Mouse (Mus musculus): ENCODE measurements at regions not wholly inside any gene's neighbourhood (a gene's known extent, or its start where the extent isn't known, plus 50 kb on each side); places are given as distances from the start of the nearest gene placed in this dataset.

- DNase-seq (ENCODE audit: low read depth, low spot score): no peak
- no peak overlapping the region for H3K9ac ChIP-seq (ENCODE audit: control insufficient read depth, low read depth, low read length, poor library complexity, severe bottlenecking)
- H3K79me2 ChIP-seq (ENCODE audit: control insufficient read depth, insufficient read depth, low read length, poor library complexity): no peaks in the 10 kb centered on the region
- no peaks in the 10 kb centered on the region for H3K27me3 ChIP-seq (ENCODE audit: control insufficient read depth in 1 of 2, insufficient read depth in 2 of 2, low read length in 2 of 2)
- no peak overlapping the region for H3K4me3 ChIP-seq (ENCODE audit: control insufficient read depth in 1 of 2, insufficient read depth in 1 of 2, low read depth in 2 of 2, low read length in 2 of 2)
- no peaks in the 10 kb centered on the region for H3K9me3 ChIP-seq (replicated peaks; ENCODE audit: insufficient read depth, low read length)
- no peaks in the 10 kb centered on the region for H3K36me3 ChIP-seq (ENCODE audit: control insufficient read depth in 1 of 2, insufficient read depth in 2 of 2, low read length in 2 of 2)
- TF ChIP-seq KAT2A (conservative IDR thresholded peaks at IDR 0.05; ENCODE audit: low read depth, low read length): no peak
- no peak for TF ChIP-seq TAL1 (IDR thresholded peaks at IDR 0.05; ENCODE audit: low read length)
- no peak for TF ChIP-seq MAFK (IDR thresholded peaks at IDR 0.05; ENCODE audit: borderline replicate concordance, low read depth, low read length)
- TF ChIP-seq SMC3 (IDR thresholded peaks at IDR 0.05; ENCODE audit: low read depth, low read length): no peak
- TF ChIP-seq MAX (IDR thresholded peaks at IDR 0.05; ENCODE audit: low read length): no peak
- TF ChIP-seq MYB (IDR thresholded peaks at IDR 0.05; ENCODE audit: low read depth, low read length): no peak
- TF ChIP-seq SIN3A (IDR thresholded peaks at IDR 0.05; ENCODE audit: low read length): no peak
- no peak for TF ChIP-seq ZMIZ1 (IDR thresholded peaks at IDR 0.05; ENCODE audit: low read depth, low read length)
- no peak for TF ChIP-seq GABPA (IDR thresholded peaks at IDR 0.05; ENCODE audit: low read depth, low read length)
- no peak for TF ChIP-seq MAZ (IDR thresholded peaks at IDR 0.05; ENCODE audit: low read depth, low read length)
- no peak for TF ChIP-seq ELF1 (IDR thresholded peaks at IDR 0.05; ENCODE audit: low read depth, low read length)
- TF ChIP-seq MYC (IDR thresholded peaks at IDR 0.05; ENCODE audit: low read depth, low read length): no peak
- TF ChIP-seq USF1 (IDR thresholded peaks at IDR 0.05; ENCODE audit: low read depth, low read length): no peak
- TF ChIP-seq POLR2AphosphoS5 (IDR thresholded peaks at IDR 0.05; ENCODE audit: borderline replicate concordance, low read depth, low read length): no peak
- no peak overlapping the region for H3K27ac ChIP-seq (ENCODE audit: control insufficient read depth, low read depth, low read length)
- no peaks in the 10 kb centered on the region for H3K4me1 ChIP-seq (ENCODE audit: control insufficient read depth in 1 of 2, insufficient read depth in 2 of 2, low read length in 2 of 2)
These were observed 164.3 kb upstream of the Tas2r119 start for GRCm38 (mm10) chr15:32012838-32013237.

GRCm38 (mm10) chr15:32015169-32015568 lies 161.9 kb upstream of the Tas2r119 start:
- Histone ChIP-seq H3K27me3 (ENCODE audit: control insufficient read depth in 1 of 2, insufficient read depth in 2 of 2, low read length in 2 of 2) (no peaks in the 10 kb centered on the region), H3K79me2 (ENCODE audit: control insufficient read depth, insufficient read depth, low read length, poor library complexity) (no peaks in the 10 kb centered on the region), H3K27ac (ENCODE audit: control insufficient read depth, low read depth, low read length) (no peak overlapping the region), H3K9me3 (replicated peaks; ENCODE audit: insufficient read depth, low read length) (no peaks in the 10 kb centered on the region), H3K4me1 (ENCODE audit: control insufficient read depth in 1 of 2, insufficient read depth in 2 of 2, low read length in 2 of 2) (no peaks in the 10 kb centered on the region), H3K4me3 (ENCODE audit: control insufficient read depth in 1 of 2, insufficient read depth in 1 of 2, low read depth in 2 of 2, low read length in 2 of 2) (no peak overlapping the region), H3K9ac (ENCODE audit: control insufficient read depth, low read depth, low read length, poor library complexity, severe bottlenecking) (no peak overlapping the region), H3K36me3 (ENCODE audit: control insufficient read depth in 1 of 2, insufficient read depth in 2 of 2, low read length in 2 of 2) (no peaks in the 10 kb centered on the region)
- TF ChIP-seq ZMIZ1 (IDR thresholded peaks at IDR 0.05; ENCODE audit: low read depth, low read length) (no peak), GABPA (IDR thresholded peaks at IDR 0.05; ENCODE audit: low read depth, low read length) (no peak), TCF12 (IDR thresholded peaks at IDR 0.05; ENCODE audit: low read depth, low read length) (no peak), NELFE (IDR thresholded peaks at IDR 0.05; ENCODE audit: low read depth, low read length) (no peak), MXI1 (IDR thresholded peaks at IDR 0.05; ENCODE audit: low read depth, low read length) (no peak), KAT2A (conservative IDR thresholded peaks at IDR 0.05; ENCODE audit: low read depth, low read length) (no peak), MAX (IDR thresholded peaks at IDR 0.05; ENCODE audit: low read length) (no peak), MAFK (IDR thresholded peaks at IDR 0.05; ENCODE audit: borderline replicate concordance, low read depth, low read length) (no peak), JUND (IDR thresholded peaks at IDR 0.05; ENCODE audit: low read depth, low read length) (no peak), RCOR1 (IDR thresholded peaks at IDR 0.05; ENCODE audit: low read depth, low read length) (no peak), POLR2A (IDR thresholded peaks at IDR 0.05; ENCODE audit: control insufficient read depth in 1 of 2, insufficient read depth in 1 of 2, low read depth in 1 of 2, low read length in 2 of 2, poor library complexity in 1 of 2) (no peak), SIN3A (IDR thresholded peaks at IDR 0.05; ENCODE audit: low read length) (no peak), ZNF384 (IDR thresholded peaks at IDR 0.05; ENCODE audit: low read depth, low read length) (no peak), RAD21 (IDR thresholded peaks at IDR 0.05; ENCODE audit: low read depth, low read length) (no peak), ZC3H11A (IDR thresholded peaks at IDR 0.05; ENCODE audit: low read depth, low read length) (no peak), MEF2A (IDR thresholded peaks at IDR 0.05; ENCODE audit: extremely low read depth, insufficient replicate concordance, low read depth, low read length, poor library complexity, severe bottlenecking) (no peak), GATA1 (IDR thresholded peaks at IDR 0.05; ENCODE audit: low read depth, low read length) (no peak)
- no peak for DNase-seq (ENCODE audit: low read depth, low spot score)
